Mouse (Mus musculus): ENCODE measurements around the gene Agtr1a.

The Agtr1a gene

GRCm38 (mm10) chr13:30364097-30364625 lies 27.9 kb downstream of the Agtr1a start:
- DNase-seq = no peak

GRCm38 (mm10) chr13:30364780-30365179 lies 28.5 kb downstream of the Agtr1a start:
- no peak for DNase-seq

- no peak for DNase-seq
These were observed 29.1 kb downstream of the Agtr1a start for GRCm38 (mm10) chr13:30365378-30365777.

GRCm38 (mm10) chr13:30368116-30368515 lies 31.9 kb downstream of the Agtr1a start:
- no peak for DNase-seq

- DNase-seq = no peak
These were observed 32.5 kb downstream of the Agtr1a start for GRCm38 (mm10) chr13:30368746-30369145.

GRCm38 (mm10) chr13:30378868-30379267 lies 42.6 kb downstream of the Agtr1a start:
- DNase-seq = no peak

GRCm38 (mm10) chr13:30385183-30385582 lies 48.9 kb downstream of the Agtr1a start:
- no peak for DNase-seq

GRCm38 (mm10) chr13:30394123-30394522 lies 57.9 kb downstream of the Agtr1a start:
- DNase-seq = no peak

- no peak for DNase-seq
These were observed 60.2 kb downstream of the Agtr1a start for GRCm38 (mm10) chr13:30396431-30396830.

GRCm38 (mm10) chr13:30398852-30399251 lies 62.6 kb downstream of the Agtr1a start:
- no peak for DNase-seq

GRCm38 (mm10) chr13:30400621-30401020 lies 64.4 kb downstream of the Agtr1a start:
- DNase-seq = peak; percentile 9

GRCm38 (mm10) chr13:30403874-30404273 lies 67.6 kb downstream of the Agtr1a start:
- no peak for DNase-seq

- no peak for DNase-seq
These were observed 82.4 kb downstream of the Agtr1a start for GRCm38 (mm10) chr13:30418611-30419010.

GRCm38 (mm10) chr13:30427008-30427407 lies 90.8 kb downstream of the Agtr1a start:
- DNase-seq = no peak

GRCm38 (mm10) chr13:30427436-30427835 lies 91.2 kb downstream of the Agtr1a start:
- no peak for DNase-seq

Measured in retina, postnatal 1 day (tissue).